Mouse (Mus musculus): Measurements from ENCODE around the gene Olfr282. TPM values are rescaled to one million over a fixed set of nuclear protein-coding genes. Genes with fewer than 3 reads are reported as not detected.
"Not testable (repeated sequence)": the region's sequence is repeated elsewhere in the genome, so short reads cannot be mapped to it uniquely, and the experiment has no call there.

Gene Olfr282
- polyA plus RNA-seq, 1 experiment from 2014 or later, result not detected

GRCm38 (mm10) chr15:98417285-98417684 is 13.7 kb upstream of the Olfr282 start:
- not testable (repeated sequence) for H3K4me1 ChIP-seq; H3K4me3 ChIP-seq; H3K36me3 ChIP-seq; H3K9me3 ChIP-seq; ATAC-seq (ENCODE audit: insufficient number of reproducible peaks, insufficient read depth, low FRiP score, low TSS enrichment, low read depth); H3K4me2 ChIP-seq; H3K27me3 ChIP-seq; H3K27ac ChIP-seq; H3K9ac ChIP-seq
- WGBS, result 36% methylated on average over 2 of the region's 3 CpGs

- Histone ChIP-seq H3K4me3 (no peak overlapping the region), H3K27ac (no peak overlapping the region), H3K27me3 (no peaks in the 10 kb centered on the region), H3K9ac (no peak overlapping the region), H3K36me3 (no peaks in the 10 kb centered on the region), H3K4me1 (peaks cover 5% of the 10 kb centered on the region; the same call in 1 of the 2 replicates), H3K9me3 (no peaks in the 10 kb centered on the region), H3K4me2 (no peak overlapping the region)
- 53% methylated on average over 7 of the region's 7 CpGs for WGBS
- no peak for ATAC-seq (ENCODE audit: insufficient number of reproducible peaks, insufficient read depth, low FRiP score, low TSS enrichment, low read depth)
Observed at GRCm38 (mm10) chr15:98418096-98418495, 12.9 kb upstream of the Olfr282 start.

- Histone ChIP-seq H3K4me1 (peaks cover 16% of the 10 kb centered on the region), H3K9me3 (no peaks in the 10 kb centered on the region), H3K36me3 (no peaks in the 10 kb centered on the region), H3K9ac (no peak overlapping the region), H3K4me3 (no peak overlapping the region), H3K27ac (no peak overlapping the region), H3K27me3 (no peaks in the 10 kb centered on the region; the same call in 1 of the 2 replicates), H3K4me2 (no peak overlapping the region)
- ATAC-seq (ENCODE audit: insufficient number of reproducible peaks, insufficient read depth, low FRiP score, low TSS enrichment, low read depth), result no peak
- WGBS, result 28% methylated on average over 4 of the region's 4 CpGs
Observed at GRCm38 (mm10) chr15:98420897-98421296, 10.1 kb upstream of the Olfr282 start.

- Histone ChIP-seq H3K4me1 (peaks cover 16% of the 10 kb centered on the region), H3K9me3 (no peaks in the 10 kb centered on the region), H3K4me3 (no peak overlapping the region), H3K9ac (no peak overlapping the region), H3K36me3 (no peaks in the 10 kb centered on the region), H3K27ac (no peak overlapping the region), H3K4me2 (peak overlapping the region; percentile 32), H3K27me3 (no peaks in the 10 kb centered on the region; the same call in 1 of the 2 replicates)
- ATAC-seq (ENCODE audit: insufficient number of reproducible peaks, insufficient read depth, low FRiP score, low TSS enrichment, low read depth), result no peak
- WGBS, result 32% methylated on average over 14 of the region's 14 CpGs
Observed at GRCm38 (mm10) chr15:98424326-98424725, 6.7 kb upstream of the Olfr282 start.

- Histone ChIP-seq H3K4me1 (peaks cover 16% of the 10 kb centered on the region), H3K36me3 (no peaks in the 10 kb centered on the region), H3K4me3 (no peak overlapping the region), H3K9ac (no peak overlapping the region), H3K27me3 (no peaks in the 10 kb centered on the region; the same call in 1 of the 2 replicates), H3K27ac (no peak overlapping the region), H3K9me3 (no peaks in the 10 kb centered on the region), H3K4me2 (peak overlapping the region; percentile 32)
- 45% methylated on average over 6 of the region's 6 CpGs for WGBS
- no peak for ATAC-seq (ENCODE audit: insufficient number of reproducible peaks, insufficient read depth, low FRiP score, low TSS enrichment, low read depth)
Observed at GRCm38 (mm10) chr15:98424753-98425152, 6.3 kb upstream of the Olfr282 start.

GRCm38 (mm10) chr15:98425188-98425587 is 5.8 kb upstream of the Olfr282 start:
- no peaks in the 10 kb centered on the region for H3K9me3 ChIP-seq
- H3K4me3 ChIP-seq, result no peak overlapping the region
- no peak overlapping the region for H3K27ac ChIP-seq
- no peaks in the 10 kb centered on the region for H3K36me3 ChIP-seq
- no peak for ATAC-seq (ENCODE audit: insufficient number of reproducible peaks, insufficient read depth, low FRiP score, low TSS enrichment, low read depth)
- peaks cover 16% of the 10 kb centered on the region for H3K4me1 ChIP-seq
- no peak overlapping the region for H3K9ac ChIP-seq
- 88% methylated on average over 7 of the region's 7 CpGs for WGBS
- H3K27me3 ChIP-seq, result no peaks in the 10 kb centered on the region; the same call in 1 of the 2 replicates
- H3K4me2 ChIP-seq, result no peak overlapping the region

GRCm38 (mm10) chr15:98444561-98444960 is 13.5 kb downstream of the Olfr282 start:
- Histone ChIP-seq H3K9ac (no peak overlapping the region), H3K27ac (no peak overlapping the region), H3K4me1 (no peaks in the 10 kb centered on the region), H3K4me2 (no peak overlapping the region), H3K36me3 (no peaks in the 10 kb centered on the region), H3K9me3 (no peaks in the 10 kb centered on the region), H3K4me3 (no peak overlapping the region), H3K27me3 (no peaks in the 10 kb centered on the region)
- ATAC-seq (ENCODE audit: insufficient number of reproducible peaks, insufficient read depth, low FRiP score, low TSS enrichment, low read depth), result no peak
- 78% methylated on average over 3 of the region's 3 CpGs for WGBS

GRCm38 (mm10) chr15:98448521-98448920 is 17.5 kb downstream of the Olfr282 start:
- 65% methylated on average over 4 of the region's 4 CpGs for WGBS
- Histone ChIP-seq H3K27ac (no peak overlapping the region), H3K4me2 (no peak overlapping the region), H3K9me3 (no peaks in the 10 kb centered on the region), H3K4me1 (no peaks in the 10 kb centered on the region), H3K36me3 (no peaks in the 10 kb centered on the region), H3K4me3 (no peak overlapping the region), H3K27me3 (no peaks in the 10 kb centered on the region), H3K9ac (no peak overlapping the region)
- ATAC-seq (ENCODE audit: insufficient number of reproducible peaks, insufficient read depth, low FRiP score, low TSS enrichment, low read depth), result no peak

- H3K4me1 ChIP-seq, result no peaks in the 10 kb centered on the region
- 88% methylated on average over 7 of the region's 7 CpGs for WGBS
Observed at GRCm38 (mm10) chr15:98452288-98452687, 21.3 kb downstream of the Olfr282 start, which contains the start of gene Olfr281. Gene Olfr281, plus strand, starts transcription at chr15:98452588.

GRCm38 (mm10) chr15:98469596-98469995 is 38.6 kb downstream of the Olfr282 start, which contains the start of gene OR5BS1P:
Gene OR5BS1P, plus strand, starts transcription at chr15:98469896.
- Histone ChIP-seq H3K4me2 (no peak within 1 kb of the TSS), H3K27me3 (no peaks in the 10 kb centered on the region), H3K9me3 (no peaks in the 10 kb centered on the region), H3K9ac (no peak within 1 kb of the TSS), H3K4me3 (no peak within 1 kb of the TSS), H3K27ac (no peak within 1 kb of the TSS), H3K36me3 (no peaks in the 10 kb centered on the region), H3K4me1 (no peaks in the 10 kb centered on the region)
- no peak for ATAC-seq (ENCODE audit: insufficient number of reproducible peaks, insufficient read depth, low FRiP score, low TSS enrichment, low read depth)
- WGBS, result 83% methylated on average over 4 of the region's 4 CpGs

More at GRCm38 (mm10) chr15:98452288-98452687, 21.3 kb downstream of the Olfr282 start, which contains the start of gene Olfr281:
- Histone ChIP-seq H3K9ac (no peak within 1 kb of the TSS), H3K4me2 (no peak within 1 kb of the TSS), H3K9me3 (no peaks in the 10 kb centered on the region), H3K4me3 (no peak within 1 kb of the TSS), H3K36me3 (no peaks in the 10 kb centered on the region), H3K27me3 (no peaks in the 10 kb centered on the region), H3K27ac (no peak within 1 kb of the TSS)
- no peak for ATAC-seq (ENCODE audit: insufficient number of reproducible peaks, insufficient read depth, low FRiP score, low TSS enrichment, low read depth)

- Histone ChIP-seq H3K27me3 (no peaks in the 10 kb centered on the region), H3K9ac (no peak overlapping the region), H3K4me3 (no peak overlapping the region), H3K36me3 (no peaks in the 10 kb centered on the region), H3K4me1 (no peaks in the 10 kb centered on the region), H3K4me2 (no peak overlapping the region), H3K9me3 (no peaks in the 10 kb centered on the region), H3K27ac (no peak overlapping the region)
- ATAC-seq (ENCODE audit: insufficient number of reproducible peaks, insufficient read depth, low FRiP score, low TSS enrichment, low read depth), result no peak
- 91% methylated on average over 13 of the region's 13 CpGs for WGBS
Observed at GRCm38 (mm10) chr15:98471539-98471938, 40.5 kb downstream of the Olfr282 start.

GRCm38 (mm10) chr15:98474958-98475357 is 43.9 kb downstream of the Olfr282 start:
- WGBS, result 78% methylated on average over 10 of the region's 10 CpGs
- Histone ChIP-seq H3K4me2 (no peak overlapping the region), H3K4me1 (no peaks in the 10 kb centered on the region), H3K27ac (no peak overlapping the region), H3K27me3 (no peaks in the 10 kb centered on the region), H3K9ac (no peak overlapping the region), H3K9me3 (no peaks in the 10 kb centered on the region), H3K36me3 (no peaks in the 10 kb centered on the region), H3K4me3 (no peak overlapping the region)
- no peak for ATAC-seq (ENCODE audit: insufficient number of reproducible peaks, insufficient read depth, low FRiP score, low TSS enrichment, low read depth)
